Mouse (Mus musculus) bone marrow, adult 2 months (tissue): ENCODE measurements around the gene Gm17019.
"Not testable (repeated sequence)": the region's sequence is repeated elsewhere in the genome, so short reads cannot be mapped to it uniquely, and the experiment has no call there.

ENCODE experiments used
- CTCF ChIP-seq: fragments of 200-500 bp; IDR thresholded peaks from 2 replicates; pipeline ENCODE4 v1.5.1; 2011; ENCODE audit warnings: low read length, control low read depth; ENCODE audit not compliant: control insufficient read depth, insufficient read depth
- POLR2A ChIP-seq: fragments of 200-500 bp; IDR thresholded peaks from 2 replicates; pipeline ENCODE4 v1.6.1; 2011; ENCODE audit warnings: low read depth, mild to moderate bottlenecking, control low read depth, low read length, borderline replicate concordance; ENCODE audit not compliant: control insufficient read depth

DNA sequence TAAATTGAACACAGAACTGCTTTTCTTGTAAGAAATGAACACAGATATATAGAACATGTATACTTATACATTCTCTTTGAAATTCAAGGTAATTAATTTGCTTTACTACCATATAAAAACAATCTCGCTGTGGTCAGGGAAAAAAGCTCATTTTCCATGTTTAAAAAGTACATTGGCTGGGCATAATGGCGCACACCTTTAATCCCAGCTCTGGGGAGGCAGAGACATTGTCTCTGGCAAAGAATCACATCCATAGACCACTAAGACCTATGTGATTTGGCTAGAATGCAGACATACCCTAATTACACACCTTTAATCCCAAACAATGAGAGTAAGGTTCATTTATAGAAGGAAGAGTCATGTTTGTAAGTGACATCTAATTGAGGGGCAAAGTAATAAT lies 12.7 kb downstream of the Gm17019 start:
- TF ChIP-seq POLR2A, CTCF: not testable (repeated sequence)
